In the genomic region with DNA sequence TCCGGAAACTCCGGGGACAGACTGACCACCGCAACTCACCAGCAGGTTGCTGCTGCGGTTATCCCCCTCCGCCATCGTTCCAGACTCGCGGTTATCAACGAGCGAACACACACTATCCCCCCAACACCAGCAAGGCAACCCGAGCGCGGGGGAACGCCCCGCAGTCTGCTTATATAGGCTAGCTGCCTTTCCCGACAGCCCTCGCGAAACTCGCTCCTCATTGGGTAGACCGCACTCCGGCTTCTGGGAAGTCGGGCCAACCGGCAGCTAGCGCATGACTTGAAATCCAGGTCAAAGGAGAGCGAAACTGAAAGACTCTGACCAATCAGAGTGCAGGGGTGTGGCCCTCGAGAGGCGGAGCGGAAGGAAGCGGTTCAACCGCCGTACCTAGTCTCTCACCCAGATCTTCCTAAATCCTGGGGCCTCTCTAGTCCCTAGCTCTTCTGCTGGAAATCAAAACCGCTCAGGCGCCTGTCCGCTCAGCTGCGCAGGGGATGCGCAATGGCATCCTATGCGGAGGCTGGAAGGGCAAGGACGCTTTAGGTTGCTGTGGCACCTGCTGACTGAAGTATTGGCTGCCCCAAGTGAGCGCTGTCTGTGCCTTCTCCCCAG, we compare ENCODE assay signal across 8 mouse cellular contexts. TPM values are rescaled to one million over a fixed set of nuclear protein-coding genes. Genes with fewer than 3 reads are reported as not detected.
DNase-seq lines count a peak whose midpoint lies in the region; ATAC-seq and TF ChIP-seq lines count a peak whose summit lies in the region.

A gene (minus strand): TSS at position 233 of the 612 bp plus-strand sequence.

- H3K4me2 ChIP-seq in forebrain, embryonic 15.5 days (replicated peaks) = peak within 1 kb of the TSS; percentile 72

- TF ChIP-seq CTCF in lung, adult 2 months (IDR thresholded peaks at IDR 0.05; ENCODE audit: insufficient read depth, low read length) = no peak

- no peaks in the 10 kb centered on the region for H3K9me3 ChIP-seq in forebrain, embryonic 15.5 days

- no peaks in the 10 kb centered on the region for H3K27me3 ChIP-seq in forebrain, embryonic 15.5 days

- DNase-seq in ES-CJ7 (ENCODE audit: low read depth, low spot score) = peak; percentile 99
- DNase-seq in cerebellum, adult 11-12 months = peak; percentile 96
- peak; percentile 96 for DNase-seq in heart, postnatal 25 days (ENCODE audit: low spot score)
- peak; percentile 96 to 98 for DNase-seq in layer of hippocampus, adult 18-20 months (ENCODE audit: low spot score in 2 of 2)
- peak; percentile 97 for DNase-seq in lung, adult 2 months
- DNase-seq in thymus, adult 18-20 months = peak; percentile 98 to 99

- peak within 1 kb of the TSS; percentile 83 for H3K4me3 ChIP-seq in forebrain, embryonic 15.5 days
- peak within 1 kb of the TSS; percentile 90 for H3K4me3 ChIP-seq in lung, adult 2 months (replicated peaks; ENCODE audit: extremely low read depth, low read depth, low read length)

- peak; percentile 99 for TF ChIP-seq POLR2A in lung, adult 2 months (IDR thresholded peaks at IDR 0.05; ENCODE audit: borderline replicate concordance, extremely low read depth, low read depth, low read length)

- H3K36me3 ChIP-seq in forebrain, embryonic 15.5 days = peaks cover 2% of the 10 kb centered on the region; the same call in 1 of the 2 replicates

- peak; percentile 99 for ATAC-seq in forebrain, embryonic 15.5 days (replicated peaks)
- peak; percentile 99 for ATAC-seq in neutrophil, adult 5-6 weeks (ENCODE audit: extremely low read depth, insufficient number of reproducible peaks, low FRiP score, poor library complexity, severe bottlenecking)

- WGBS in forebrain, embryonic 15.5 days = under 1% methylated on average over 39 of the region's 39 CpGs
- under 1% methylated on average over 39 of the region's 39 CpGs for WGBS in lung, adult 2 months

- peak within 1 kb of the TSS; percentile 90 for H3K27ac ChIP-seq in forebrain, embryonic 15.5 days (replicated peaks)

- H3K4me1 ChIP-seq in forebrain, embryonic 15.5 days = peaks cover 30% of the 10 kb centered on the region
- no peaks in the 10 kb centered on the region; the same call in 1 of the 2 replicates for H3K4me1 ChIP-seq in lung, adult 2 months (ENCODE audit: control insufficient read depth, insufficient read depth, low read length)

- peak within 1 kb of the TSS; percentile 85 for H3K9ac ChIP-seq in forebrain, embryonic 15.5 days (replicated peaks)

- intact Hi-C loops in heart, postnatal 25 days (cut with DNase I) = loop anchor here (1.0 to 10.0 kb wide), 3 partner anchors 13 to 583 kb away; a partner anchor contains a TSS

RNA-seq across cellular contexts. Expression of the gene that starts here (rescaled TPM):
- polyA plus RNA-seq in forebrain, embryonic 15.5 days (2015; fragmentation: Nextera tagmentation; extraction: Ambion mirVana) = 592 and 601 TPM in 2 replicates
- 10 to 100 TPM; 28.8 to 29.1 TPM for total RNA-seq in heart, postnatal 25 days (2021)
- total RNA-seq in layer of hippocampus, adult 18-20 months (2021) = 100 to 1,000 TPM; 277 to 287 TPM
- 58.1 and 110 TPM in 2 replicates for polyA plus RNA-seq in lung, adult 2 months (2012; rRNA removed)
- 158 and 168 TPM in 2 replicates for total RNA-seq in neutrophil, adult 5-6 weeks (2017)

Comparison
In these comparisons a context has a peak if more than half of its experiments do, and no peak if none do; other contexts are left out.
1. Peak in every context shown above with its lines: DNase-seq, ATAC-seq, H3K4me3 ChIP-seq and H3K27ac ChIP-seq.